In genomic region chr9:106686983-106687650, GRCm38 (mm10) we compare ENCODE assay signal across 8 mouse cellular contexts. TPM values are rescaled to one million over a fixed set of nuclear protein-coding genes. Genes with fewer than 3 reads are reported as not detected.
A peak's percentile ranks its signal among the peaks of the same experiment; 100 is the strongest.
DNase-seq lines count a peak whose midpoint lies in the region; ATAC-seq and TF ChIP-seq lines count a peak whose summit lies in the region.

No protein-coding gene starts in this region.

- no peak overlapping the region for H3K27ac ChIP-seq in bone marrow, adult 2 months (ENCODE audit: control insufficient read depth, insufficient read depth, low read depth, low read length, poor library complexity)
- H3K27ac ChIP-seq in embryonic fibroblast, embryonic 13.5 days (ENCODE audit: insufficient read depth, low read length): no peak overlapping the region
- no peak overlapping the region for H3K27ac ChIP-seq in heart, embryonic 14.5 days (replicated peaks in 1 of 2; ENCODE audit: control insufficient read depth in 1 of 2, insufficient read depth in 1 of 2, low read depth in 2 of 2, low read length in 2 of 2)
- H3K27ac ChIP-seq in neural tube, embryonic 15.5 days (replicated peaks): no peak overlapping the region

- ATAC-seq in CD4-positive, CD25-positive, alpha-beta regulatory T cell, adult 4 months: peak; percentile 27
- ATAC-seq in heart, embryonic 14.5 days (ENCODE audit: insufficient number of reproducible peaks, insufficient read depth, low FRiP score, low read depth): 0 out of 2 replicates have a peak, but pooled peaks have one; percentile 27
- ATAC-seq in neural tube, embryonic 15.5 days (ENCODE audit: low FRiP score): no peak

- WGBS in bone marrow, adult 2 months: 25% methylated on average over 8 of the region's 8 CpGs
- 29% methylated on average over 8 of the region's 8 CpGs for WGBS in heart, embryonic 14.5 days
- 33% methylated on average over 8 of the region's 8 CpGs for WGBS in neural tube, embryonic 15.5 days

- H3K4me1 ChIP-seq in bone marrow, adult 2 months (ENCODE audit: control insufficient read depth, insufficient read depth, low read length): no peaks in the 10 kb centered on the region; the same call in 1 of the 2 replicates
- H3K4me1 ChIP-seq in embryonic fibroblast, embryonic 13.5 days (ENCODE audit: control insufficient read depth, insufficient read depth, low read length): no peaks in the 10 kb centered on the region
- H3K4me1 ChIP-seq in heart, embryonic 14.5 days (ENCODE audit: control insufficient read depth in 2 of 2, insufficient read depth in 2 of 2, low read length in 2 of 2): peaks cover 7 to 20% of the 10 kb centered on the region in 2 experiments
- peaks cover 35% of the 10 kb centered on the region for H3K4me1 ChIP-seq in neural tube, embryonic 15.5 days

- peak; percentile 83 for TF ChIP-seq CTCF in bone marrow, adult 2 months (IDR thresholded peaks at IDR 0.05; ENCODE audit: control insufficient read depth, insufficient read depth, low read length)
- TF ChIP-seq CTCF in embryonic fibroblast, embryonic 13.5 days (IDR thresholded peaks at IDR 0.05; ENCODE audit: borderline replicate concordance, insufficient read depth, low read length): peak; percentile 57

- no peaks in the 10 kb centered on the region for H3K9me3 ChIP-seq in heart, embryonic 14.5 days (ENCODE audit: control insufficient read depth, low read length)
- no peaks in the 10 kb centered on the region for H3K9me3 ChIP-seq in neural tube, embryonic 15.5 days (replicated peaks)

- peak overlapping the region; percentile 38 for H3K4me2 ChIP-seq in heart, embryonic 14.5 days (ENCODE audit: low read length)
- H3K4me2 ChIP-seq in neural tube, embryonic 15.5 days: peak overlapping the region; percentile 20; the same call in 1 of the 2 replicates

- 0 out of 2 replicates have a peak, but pooled peaks cover 14% of the 10 kb centered on the region for H3K36me3 ChIP-seq in heart, embryonic 14.5 days (ENCODE audit: control insufficient read depth, insufficient read depth, low read length)
- peaks cover 3% of the 10 kb centered on the region; the same call in 1 of the 2 replicates for H3K36me3 ChIP-seq in neural tube, embryonic 15.5 days

- H3K27me3 ChIP-seq in heart, embryonic 14.5 days (ENCODE audit: control insufficient read depth, insufficient read depth, low read length): no peaks in the 10 kb centered on the region
- no peaks in the 10 kb centered on the region for H3K27me3 ChIP-seq in neural tube, embryonic 15.5 days (replicated peaks)

- no peak for TF ChIP-seq POLR2A in bone marrow, adult 2 months (IDR thresholded peaks at IDR 0.05; ENCODE audit: borderline replicate concordance, control insufficient read depth, low read depth, low read length)
- TF ChIP-seq POLR2A in embryonic fibroblast, embryonic 13.5 days (IDR thresholded peaks at IDR 0.05; ENCODE audit: low read depth, low read length): no peak

- DNase-seq in kidney, postnatal 10 days: peak; percentile 88
- peak; percentile 72 to 81 for DNase-seq in lung, adult 18-20 months
- DNase-seq in testis, postnatal 14 days (ENCODE audit: low spot score): peak; percentile 58

- H3K4me3 ChIP-seq in bone marrow, adult 2 months (replicated peaks; ENCODE audit: control insufficient read depth, low read depth, low read length): no peak overlapping the region
- no peak overlapping the region for H3K4me3 ChIP-seq in embryonic fibroblast, embryonic 13.5 days (ENCODE audit: insufficient read depth, low read length)
- no peak overlapping the region for H3K4me3 ChIP-seq in heart, embryonic 14.5 days (ENCODE audit: control insufficient read depth in 1 of 2, insufficient read depth in 1 of 2, low read depth in 1 of 2, low read length in 2 of 2)
- no peak overlapping the region for H3K4me3 ChIP-seq in neural tube, embryonic 15.5 days (replicated peaks)

- H3K9ac ChIP-seq in heart, embryonic 14.5 days (ENCODE audit: low read length): no peak overlapping the region
- H3K9ac ChIP-seq in neural tube, embryonic 15.5 days (replicated peaks): no peak overlapping the region

RNA-seq across cellular contexts. Expression of gene Tex264, which starts 1.4 kb away (rescaled TPM):
- 10 to 100 TPM; 40.7 to 62.0 TPM for polyA plus RNA-seq in CD4-positive, CD25-positive, alpha-beta regulatory T cell, adult 4 months (2017; shearing (Covaris generic))
- 8.8 and 12.5 TPM in 2 replicates for polyA plus RNA-seq in bone marrow, adult 2 months (2011; ENCODE audit: insufficient read depth, insufficient read length, low replicate concordance, missing spikeins)
- polyA plus RNA-seq in embryonic fibroblast, embryonic 13.5 days (2011; ENCODE audit: insufficient read length, low read depth, missing spikeins): 85.2 and 90.1 TPM in 2 replicates
- 36.4 and 40.3 TPM in 2 replicates for polyA plus RNA-seq in heart, embryonic 14.5 days (2014; fragmentation: Nextera tagmentation; extraction: Ambion mirVana)
- 72.2 and 83.3 TPM in 2 replicates for polyA plus RNA-seq in neural tube, embryonic 15.5 days (2015; fragmentation: Nextera tagmentation; extraction: Ambion mirVana)

RNA-seq across cellular contexts. Expression of gene Grm2, which starts 31.2 kb away (rescaled TPM):
- not detected for polyA plus RNA-seq in CD4-positive, CD25-positive, alpha-beta regulatory T cell, adult 4 months (2017; shearing (Covaris generic))
- not detected in 2 replicates for polyA plus RNA-seq in bone marrow, adult 2 months (2011; ENCODE audit: insufficient read depth, insufficient read length, low replicate concordance, missing spikeins)
- polyA plus RNA-seq in embryonic fibroblast, embryonic 13.5 days (2011; ENCODE audit: insufficient read length, low read depth, missing spikeins): not detected in 2 replicates
- polyA plus RNA-seq in heart, embryonic 14.5 days (2014; fragmentation: Nextera tagmentation; extraction: Ambion mirVana): not detected in 2 replicates
- polyA plus RNA-seq in neural tube, embryonic 15.5 days (2015; fragmentation: Nextera tagmentation; extraction: Ambion mirVana): 4.9 and 6.4 TPM in 2 replicates
